23 mouse cellular contexts compared by ENCODE assay signal in the genomic region with DNA sequence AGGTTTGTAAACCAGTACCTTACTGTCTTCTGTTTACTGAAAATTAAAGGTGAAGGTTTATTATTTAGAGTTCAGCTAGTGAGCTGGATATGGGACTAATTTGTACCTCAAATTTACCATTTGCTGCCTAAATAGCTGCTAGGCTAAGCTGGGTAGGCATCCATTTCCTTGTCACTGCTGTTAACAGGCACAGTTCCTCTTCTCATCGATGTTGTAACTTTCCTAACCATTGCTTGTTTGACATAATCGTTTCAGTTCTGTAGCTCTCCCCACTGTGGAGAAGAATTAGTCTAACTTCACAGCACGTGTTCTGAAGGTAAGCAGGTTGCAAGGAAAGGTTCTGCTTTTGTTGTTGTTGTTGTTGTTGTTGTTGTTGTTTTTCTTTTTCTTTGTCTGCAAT.
"Had no signal": no experiment of that assay in that cellular context is flagged by ENCODE, and none has a peak within 500 bp of the region (broad histone marks: within the 10 kb centered on the region; RNA-seq: fewer than 3 reads in every experiment).

No protein-coding gene starts in this region.

- H3K4me3 ChIP-seq: heart, embryonic 10.5 days; heart, embryonic 12.5 days; hindbrain, embryonic 10.5 days; hindbrain, embryonic 13.5 days; hindbrain, embryonic 15.5 days; kidney, embryonic 15.5 days; limb, embryonic 13.5 days; limb, embryonic 15.5 days; liver, embryonic 12.5 days had no signal

- H3K27me3 ChIP-seq: heart, embryonic 12.5 days; hindbrain, embryonic 13.5 days; hindbrain, embryonic 15.5 days; kidney, embryonic 15.5 days; limb, embryonic 13.5 days; limb, embryonic 15.5 days; liver, embryonic 12.5 days had no signal

- DNase-seq: gastrocnemius, postnatal 14 days; heart, postnatal 10 days; heart, postnatal 4 days; kidney, adult 11 months; kidney, adult 2 months; kidney, adult 9 months; kidney, postnatal 14 days; kidney, postnatal 36 days; layer of hippocampus, postnatal 36 days; left cerebral cortex, postnatal 4 days had no signal

- H3K27ac ChIP-seq: heart, embryonic 10.5 days; hindbrain, embryonic 10.5 days; hindbrain, embryonic 13.5 days; hindbrain, embryonic 15.5 days; hindbrain, postnatal 0 days; kidney, postnatal 0 days; limb, embryonic 15.5 days; liver, embryonic 12.5 days; liver, embryonic 14.5 days had no signal

- H3K9me3 ChIP-seq: heart, embryonic 10.5 days; heart, embryonic 12.5 days; hindbrain, embryonic 10.5 days; hindbrain, embryonic 13.5 days; hindbrain, embryonic 15.5 days; kidney, embryonic 15.5 days; limb, embryonic 13.5 days; limb, embryonic 15.5 days; liver, embryonic 12.5 days had no signal

- ATAC-seq: hindbrain, postnatal 0 days; intestine, embryonic 16.5 days; liver, embryonic 12.5 days had no signal

- H3K4me2 ChIP-seq: heart, embryonic 12.5 days; hindbrain, embryonic 13.5 days; hindbrain, embryonic 15.5 days; kidney, embryonic 15.5 days; limb, embryonic 15.5 days; liver, embryonic 12.5 days had no signal

- H3K4me1 ChIP-seq: hindbrain, embryonic 10.5 days; hindbrain, embryonic 13.5 days; hindbrain, embryonic 15.5 days; liver, embryonic 12.5 days had no signal

- H3K9ac ChIP-seq: heart, embryonic 12.5 days; hindbrain, embryonic 13.5 days; hindbrain, embryonic 15.5 days; kidney, embryonic 15.5 days; limb, embryonic 13.5 days; limb, embryonic 15.5 days; liver, embryonic 12.5 days; liver, embryonic 14.5 days had no signal

- H3K36me3 ChIP-seq: heart, embryonic 10.5 days; heart, embryonic 12.5 days; hindbrain, embryonic 10.5 days; hindbrain, embryonic 13.5 days; hindbrain, embryonic 15.5 days; kidney, embryonic 15.5 days; limb, embryonic 13.5 days; limb, embryonic 15.5 days; liver, embryonic 12.5 days had no signal
